Mouse (Mus musculus) cerebellum, adult (tissue): ENCODE data around the gene Kank2.
A peak's percentile ranks its signal among the peaks of the same experiment; 100 is the strongest.
"Not testable (repeated sequence)": the region's sequence is repeated elsewhere in the genome, so short reads cannot be mapped to it uniquely, and the experiment has no call there.

Experiments used
- ATAC-seq: cut with Nextera tagmentation; 2 replicates; pipeline ENCODE4 v1.9.2; 2017; ENCODE audit warnings: mild to moderate bottlenecking, moderate library complexity, mixed read lengths; ENCODE audit not compliant: insufficient number of reproducible peaks, low FRiP score, low TSS enrichment

The Kank2 gene

DNA sequence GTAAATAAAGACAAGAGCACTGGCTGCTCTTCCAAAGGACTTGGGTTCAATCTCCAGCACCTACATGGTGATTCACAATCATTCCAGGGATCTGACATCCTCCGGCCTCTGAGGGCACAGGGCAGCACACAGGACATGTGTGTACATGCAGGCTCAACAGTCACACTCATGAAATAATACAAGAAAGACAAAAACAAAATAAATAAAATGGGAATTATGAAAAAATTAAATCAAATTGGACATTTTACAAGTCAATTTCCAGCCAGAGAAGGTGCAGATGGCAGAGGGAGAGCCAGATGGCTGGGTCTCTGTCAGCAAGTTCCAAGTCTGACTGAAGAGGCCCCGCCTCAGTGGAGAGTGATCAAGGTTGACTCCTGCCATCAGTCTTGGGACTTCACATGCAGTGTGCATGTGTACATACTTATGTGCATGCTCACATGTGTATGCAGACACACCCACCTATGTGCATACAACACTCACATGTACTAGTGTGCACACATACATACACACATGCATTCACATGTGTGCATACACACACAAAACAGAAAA is 20.7 kb upstream of the Kank2 start:
- ATAC-seq: no peak

DNA sequence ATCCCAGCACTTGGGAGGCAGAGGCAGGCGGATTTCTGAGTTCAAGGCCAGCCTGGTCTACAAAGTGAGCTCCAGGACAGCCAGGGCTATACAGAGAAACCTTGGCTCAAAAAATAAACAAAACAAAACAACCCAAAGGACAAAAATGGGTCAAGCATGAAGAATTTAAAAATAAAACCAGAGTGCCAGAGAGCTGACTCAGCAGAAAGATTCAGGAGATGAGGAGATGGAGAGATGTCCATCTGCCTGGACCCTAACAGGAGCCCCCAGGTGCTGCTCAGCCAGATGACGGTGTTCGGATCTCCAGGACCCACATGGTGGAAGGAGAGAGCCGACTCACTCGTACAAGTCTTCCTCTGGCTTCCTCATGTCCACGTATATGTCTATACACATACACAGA is 20.0 kb upstream of the Kank2 start:
- no peak for ATAC-seq

DNA sequence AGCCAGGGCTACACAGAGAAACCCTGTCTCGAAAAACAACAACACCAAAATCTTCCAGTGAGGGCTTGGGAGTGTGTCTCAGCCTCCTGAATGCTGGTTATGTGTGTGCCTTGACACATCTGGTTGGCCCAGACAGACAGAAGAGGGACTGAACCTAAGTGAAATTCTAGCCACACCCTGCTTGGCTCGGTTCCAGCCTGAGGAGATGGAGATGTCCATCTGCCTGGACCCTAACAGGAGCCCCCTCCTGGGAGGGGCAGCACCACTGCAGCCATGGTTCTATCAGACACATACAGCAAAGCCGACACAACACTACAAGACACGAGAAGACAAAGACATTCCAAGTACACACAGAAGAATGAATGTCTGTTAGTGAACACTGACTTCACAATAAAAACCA is 19.6 kb upstream of the Kank2 start:
- ATAC-seq: no peak

DNA sequence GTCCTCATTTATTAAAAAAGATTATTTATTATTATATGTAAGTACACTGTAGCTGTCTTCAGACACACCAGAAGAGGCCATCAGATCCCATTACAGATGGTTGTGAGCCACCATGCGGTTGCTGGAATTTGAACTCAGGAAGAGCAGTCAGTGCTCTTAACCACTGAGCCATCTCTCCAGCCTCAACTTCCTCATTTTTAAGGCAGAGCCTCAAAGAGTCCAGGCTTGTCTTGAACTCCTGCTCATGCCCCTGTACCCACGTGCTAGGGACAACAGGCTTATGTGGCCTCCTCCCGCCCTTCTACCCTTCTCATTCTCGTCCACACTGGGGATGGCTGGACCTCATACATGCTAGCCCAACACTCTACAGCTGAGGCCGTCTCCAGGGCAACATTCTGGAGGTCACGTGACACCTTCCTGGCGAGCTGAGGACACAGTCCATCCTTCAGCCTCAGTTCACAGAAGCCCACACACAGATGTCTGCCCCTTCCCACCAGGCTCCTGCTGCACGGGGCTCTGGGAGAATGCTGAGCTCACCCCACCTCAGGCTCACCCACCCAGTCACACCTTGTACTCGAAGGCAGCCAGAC is 18.3 kb upstream of the Kank2 start:
- no peak for ATAC-seq

DNA sequence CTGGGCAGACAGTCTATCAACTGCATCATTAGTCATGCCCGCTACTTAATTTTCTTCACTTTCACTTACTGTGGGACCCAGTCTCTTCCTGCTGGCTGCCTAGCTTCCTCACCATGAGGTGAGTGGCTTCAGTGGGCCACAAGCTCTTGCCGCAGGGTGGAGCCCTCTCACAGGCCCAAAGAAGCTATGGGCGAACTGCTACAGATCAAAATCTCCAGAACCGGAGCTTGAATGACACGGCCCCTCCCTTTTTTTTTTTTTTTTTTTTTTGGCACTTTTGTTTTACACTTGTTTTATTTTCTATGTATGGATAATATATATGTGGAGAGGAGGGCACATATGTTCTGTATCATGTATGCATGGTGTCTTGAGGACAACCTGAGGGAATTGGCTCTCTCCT is 12.6 kb upstream of the Kank2 start:
- ATAC-seq: no peak

DNA sequence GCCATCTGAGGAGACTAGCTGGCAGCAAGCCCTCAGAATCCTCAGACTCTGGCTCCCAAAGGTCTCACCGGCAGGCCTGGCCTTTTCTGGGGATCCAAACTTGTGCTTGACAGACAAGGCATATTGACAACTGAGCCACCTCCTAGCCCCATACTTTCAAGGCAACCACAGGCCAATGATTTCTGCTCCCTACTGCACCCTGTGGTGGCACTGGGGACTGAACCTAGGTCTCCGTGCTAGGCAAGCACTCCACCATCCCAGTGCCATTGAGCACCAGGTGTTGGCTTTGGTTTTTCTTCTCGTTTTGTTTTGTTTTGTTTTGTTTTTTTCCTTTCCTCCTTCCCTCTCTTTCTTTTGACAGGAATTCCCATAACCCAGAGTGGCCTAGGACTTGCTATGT is 10.0 kb upstream of the Kank2 start:
- ATAC-seq: no peak

DNA sequence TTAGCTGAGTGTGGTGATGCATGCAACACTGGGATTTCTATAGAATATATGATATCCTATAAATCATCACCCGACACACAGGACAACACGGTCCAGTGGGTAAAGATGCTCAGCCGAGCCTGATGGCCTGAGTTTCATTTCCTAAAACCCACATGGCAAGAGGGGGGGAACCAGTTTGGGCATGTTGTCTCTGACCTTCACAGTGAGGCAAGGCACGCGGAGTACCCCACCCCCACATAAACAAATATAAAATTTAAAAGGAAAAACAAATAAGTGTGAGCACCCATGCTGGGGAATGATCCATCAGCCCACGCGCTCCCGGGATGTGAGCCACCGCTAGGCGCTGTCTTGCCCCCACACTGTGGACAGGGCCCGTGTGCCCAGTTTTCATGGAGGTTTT is 8.4 kb upstream of the Kank2 start:
- ATAC-seq: no peak

DNA sequence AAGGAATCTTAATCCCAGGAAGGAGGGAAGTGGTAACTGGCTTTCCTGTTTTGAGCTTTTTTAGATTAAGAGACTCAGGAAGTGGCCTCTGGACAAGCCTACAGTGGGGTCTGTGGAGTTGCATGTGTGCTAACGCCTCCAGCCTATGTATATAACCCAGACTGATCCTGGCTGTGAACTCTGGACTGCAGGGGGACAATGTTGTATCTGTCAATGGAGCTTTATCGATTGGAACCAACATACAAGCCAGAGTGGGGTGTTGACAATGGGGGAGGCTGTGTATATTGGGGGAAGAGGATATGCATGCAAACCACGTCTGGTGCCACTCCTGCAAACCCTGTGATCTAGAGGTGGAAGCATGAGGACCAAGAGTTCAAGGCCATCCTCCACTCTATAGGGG is 7.8 kb upstream of the Kank2 start:
- no peak for ATAC-seq

DNA sequence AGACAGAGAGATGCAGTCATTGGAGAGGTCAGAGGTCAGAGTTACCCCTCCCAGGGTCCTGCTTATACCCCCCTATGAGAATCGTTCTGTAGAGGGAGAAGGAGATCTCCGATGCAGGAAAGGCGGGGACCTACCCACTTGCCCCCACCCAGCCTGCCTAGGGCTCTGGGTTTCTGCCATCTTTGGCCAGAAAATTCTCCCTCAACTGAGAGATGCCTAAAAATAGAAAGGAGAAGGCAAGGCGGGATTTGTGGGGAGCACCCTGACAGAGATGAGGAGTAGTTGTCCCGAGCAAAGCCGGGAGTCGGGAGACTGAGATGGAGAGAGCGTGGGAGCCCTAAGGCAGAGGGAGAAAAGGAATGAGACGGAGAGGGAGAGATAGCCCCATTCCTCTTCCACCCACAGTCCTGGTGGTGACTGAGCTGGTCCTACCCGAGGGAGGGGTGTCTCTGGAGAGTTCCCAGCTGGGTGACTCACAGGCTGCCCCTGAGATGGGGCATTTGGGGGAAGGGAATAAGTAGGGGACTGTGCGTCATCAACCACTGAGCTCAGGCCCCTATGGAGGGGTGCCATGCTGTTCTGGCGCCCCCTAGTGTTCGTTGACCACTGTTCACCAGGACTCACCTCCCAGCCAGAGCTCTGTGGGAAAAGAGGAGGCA is 5.6 kb upstream of the Kank2 start:
- ATAC-seq: peak; percentile 82

DNA sequence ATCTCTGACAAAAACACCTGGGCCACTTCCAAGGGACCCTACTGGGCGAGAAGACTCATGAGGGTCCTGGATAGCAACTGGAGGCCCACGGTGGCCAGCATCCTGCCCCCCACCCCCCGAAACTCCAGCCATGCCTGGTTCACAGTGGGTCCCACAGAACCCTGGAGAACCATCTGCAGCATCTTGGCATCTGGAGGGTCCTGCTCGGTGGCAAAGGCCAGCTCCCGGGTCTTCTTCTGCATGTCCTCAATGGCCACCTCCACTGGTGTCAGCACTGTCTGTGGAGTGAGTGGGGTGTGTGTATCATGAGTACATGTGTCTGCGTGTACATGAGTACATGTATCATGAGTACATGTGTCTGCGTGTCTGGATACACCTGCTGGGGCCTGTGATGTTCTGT is 3.0 kb upstream of the Kank2 start:
- no peak for ATAC-seq

DNA sequence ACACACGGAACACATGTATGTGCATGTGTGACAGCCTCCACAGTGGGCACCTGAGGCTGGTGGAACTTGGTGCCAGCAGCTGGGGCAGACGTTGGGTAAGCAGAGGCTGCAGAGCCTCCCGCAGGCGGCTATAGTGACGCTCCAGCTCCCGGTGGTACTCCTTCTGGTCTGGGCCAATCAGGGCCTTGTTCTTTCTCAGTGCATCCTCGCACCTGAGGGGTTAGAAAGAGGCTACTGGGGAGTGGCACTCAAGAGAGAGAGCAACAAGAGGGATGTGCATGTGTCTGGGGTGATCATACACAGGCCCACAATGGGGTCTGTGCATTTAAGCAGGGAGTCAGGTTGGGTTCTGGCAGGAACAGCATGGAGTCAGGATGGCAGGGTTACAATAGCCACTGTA is 2.6 kb upstream of the Kank2 start:
- ATAC-seq: no peak

DNA sequence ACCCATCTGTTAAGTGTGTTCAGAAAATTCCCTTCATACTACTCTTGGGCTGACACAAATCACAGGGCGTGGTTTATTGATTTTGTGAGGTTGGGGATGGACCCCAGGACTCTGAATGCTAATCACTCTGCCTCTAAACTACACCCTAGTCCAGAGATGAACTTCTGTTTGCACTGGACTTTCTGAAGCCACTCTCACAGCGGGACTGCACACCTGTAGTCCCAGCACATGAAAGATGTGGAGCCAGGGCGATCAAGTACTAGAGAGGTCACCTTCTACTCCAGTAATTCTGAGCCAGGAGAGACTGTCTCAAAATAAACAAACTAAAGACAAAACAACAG is 436 bp upstream of the Kank2 start:
- ATAC-seq: no peak

DNA sequence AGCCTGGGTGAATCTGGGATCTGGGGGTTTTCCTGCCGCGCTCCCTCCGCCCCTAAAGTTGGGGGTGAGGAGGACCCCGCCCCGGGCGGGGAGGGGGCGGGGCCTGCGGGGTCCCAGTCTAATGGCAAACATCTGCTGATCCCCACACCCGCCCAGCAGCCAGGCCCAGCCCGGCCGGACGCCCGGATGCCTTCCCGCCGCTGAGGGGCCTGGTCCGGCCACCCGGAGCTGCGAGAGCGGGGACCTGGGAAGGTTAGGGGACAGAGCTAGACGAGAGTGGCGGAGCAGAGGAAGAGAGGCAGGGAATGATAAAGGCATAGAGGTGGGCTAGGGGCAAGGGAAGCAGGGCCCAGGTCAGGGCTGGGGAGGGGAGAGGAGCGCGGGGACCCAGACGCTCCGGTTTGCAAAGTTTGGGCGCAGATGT is 611 bp downstream of the Kank2 start:
- ATAC-seq: no peak

DNA sequence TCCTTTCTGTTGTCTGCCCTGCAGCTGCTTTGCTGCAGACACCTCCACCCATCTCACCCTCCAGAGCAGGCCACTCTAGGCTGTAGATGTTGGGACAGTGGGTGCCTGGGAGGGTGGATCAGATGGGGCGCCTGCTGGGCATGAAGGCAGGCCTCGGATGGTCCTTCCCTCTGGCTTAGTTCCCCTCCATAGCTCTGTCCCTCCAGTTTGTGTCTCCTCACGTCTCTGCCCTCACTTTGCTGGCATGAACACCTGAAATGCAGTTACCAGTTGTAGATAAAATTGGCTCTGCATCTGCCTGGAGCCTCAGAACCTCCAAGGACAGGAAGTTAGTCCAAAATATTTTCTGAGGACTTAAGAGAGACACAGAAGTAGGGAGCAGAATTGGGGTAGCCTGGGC is 1.6 kb downstream of the Kank2 start:
- ATAC-seq: no peak

DNA sequence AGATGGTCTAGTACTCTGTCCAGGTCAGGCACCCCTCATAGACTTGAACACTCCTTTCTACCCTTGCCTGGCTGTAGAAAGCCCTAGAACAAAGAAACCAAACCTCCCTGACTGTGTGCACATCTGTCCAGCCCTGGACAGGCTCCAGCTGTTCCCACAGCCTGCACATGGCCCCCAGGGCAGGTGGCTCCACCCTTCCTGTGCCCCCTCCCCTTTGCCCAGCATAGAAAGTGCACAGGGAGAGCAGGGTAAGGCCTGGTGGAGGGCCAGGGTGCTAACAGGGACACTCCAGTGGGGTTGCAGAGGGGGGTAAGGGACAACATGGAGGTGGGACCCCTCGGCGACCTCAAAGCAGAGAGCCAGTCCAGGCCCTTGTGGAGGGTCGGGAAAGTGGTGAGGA is 2.3 kb downstream of the Kank2 start:
- ATAC-seq: no peak

DNA sequence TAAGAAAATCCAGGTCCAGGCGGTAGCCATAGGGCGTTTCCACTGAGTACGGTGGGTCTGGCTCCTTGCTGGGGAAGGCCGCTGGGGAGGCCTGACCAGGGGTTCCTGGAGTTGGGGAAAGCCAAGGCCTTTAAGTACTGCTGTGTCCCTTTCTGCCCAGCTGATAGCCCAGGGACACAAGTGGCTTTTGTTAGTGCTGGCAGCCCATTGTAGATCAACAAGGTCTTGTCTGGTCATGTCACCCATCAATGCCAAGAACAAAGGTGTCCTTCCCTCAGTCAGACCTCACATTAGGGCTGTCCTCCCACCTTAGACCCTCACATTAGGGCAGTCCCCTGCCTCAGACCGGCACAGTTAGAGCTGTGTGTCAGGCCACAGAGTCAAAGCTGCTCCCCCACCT is 3.0 kb downstream of the Kank2 start:
- ATAC-seq: no peak

DNA sequence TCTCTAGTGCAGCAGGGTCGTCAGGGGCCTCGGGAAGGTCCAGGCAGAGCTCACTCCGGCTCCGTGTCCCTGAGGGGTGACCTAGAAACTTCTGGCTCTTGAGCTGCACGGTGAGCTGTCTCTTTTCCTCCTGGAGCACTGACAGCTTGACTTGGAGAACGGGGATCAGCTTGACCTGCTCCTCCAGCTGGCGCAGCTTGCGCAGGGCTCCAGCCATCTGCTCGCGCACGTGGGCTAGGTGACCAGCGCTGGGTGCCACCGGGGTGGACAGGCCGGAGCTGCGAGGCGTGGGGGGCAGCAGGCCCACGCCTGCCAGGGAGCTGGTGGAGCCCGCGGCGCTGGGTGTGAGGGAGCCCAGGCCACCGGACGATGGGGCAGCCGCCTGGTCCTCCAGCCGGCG is 3.6 kb downstream of the Kank2 start:
- ATAC-seq: peak; percentile 57

DNA sequence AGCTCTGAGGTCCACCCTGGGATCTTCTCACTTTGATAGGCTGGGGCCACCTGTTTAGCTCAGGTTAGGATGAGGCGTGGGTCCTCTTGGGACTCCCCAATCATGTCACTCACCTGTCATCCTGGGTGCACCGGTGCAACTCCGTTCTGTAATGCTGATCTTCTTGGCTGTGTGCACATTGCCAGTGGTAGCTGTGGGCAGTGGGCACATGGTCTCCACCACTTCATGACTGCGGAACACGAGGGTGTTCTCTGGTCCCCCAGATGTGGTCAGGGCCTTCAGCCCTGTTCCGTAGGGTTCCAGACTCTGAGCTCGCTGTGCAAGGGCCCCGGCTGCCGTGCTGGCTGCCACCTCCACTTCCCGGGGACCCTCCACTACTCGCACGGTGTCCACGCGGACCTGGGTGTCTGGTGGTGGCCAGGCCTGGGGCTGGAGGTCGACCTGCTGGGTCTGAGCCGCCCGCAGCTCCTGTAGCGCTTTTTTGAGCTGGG is 4.2 kb downstream of the Kank2 start:
- ATAC-seq: no peak

DNA sequence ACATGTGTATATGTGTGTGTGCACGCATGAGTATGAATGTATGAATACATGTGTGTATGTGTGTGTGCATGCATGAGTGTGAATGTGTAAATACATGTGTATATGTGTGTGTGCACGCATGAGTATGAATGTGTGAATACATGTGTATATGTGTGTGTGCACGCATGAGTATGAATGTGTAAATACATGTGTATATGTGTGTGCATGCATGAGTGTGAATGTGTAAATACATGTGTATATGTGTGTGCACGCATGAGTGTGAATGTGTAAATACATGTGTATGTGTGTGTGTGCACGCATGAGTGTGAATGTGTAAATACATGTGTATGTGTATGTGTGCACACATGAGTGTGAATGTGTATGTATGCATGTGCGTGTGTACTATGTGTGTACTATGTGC is 5.0 kb downstream of the Kank2 start:
- ATAC-seq: not testable (repeated sequence)

DNA sequence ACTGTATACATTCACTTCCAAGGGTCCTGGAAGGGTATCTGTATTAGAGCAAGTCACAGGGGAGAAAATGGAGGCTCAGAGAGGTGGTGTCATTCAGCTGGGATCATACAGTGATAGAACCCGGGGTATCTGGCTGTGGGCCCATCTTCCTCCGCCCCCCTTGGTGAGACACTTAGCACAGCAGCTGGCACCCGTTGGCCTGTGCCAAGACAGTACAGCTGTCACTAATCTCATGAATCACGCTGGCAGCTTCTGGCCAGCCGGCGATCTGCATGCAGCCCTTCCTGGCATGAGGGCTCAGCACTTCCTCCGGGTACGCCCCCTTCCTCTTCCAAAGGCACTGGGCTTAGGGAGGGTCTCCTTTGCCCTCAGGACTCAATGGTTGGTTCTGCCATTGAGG is 5.9 kb downstream of the Kank2 start:
- no peak for ATAC-seq

DNA sequence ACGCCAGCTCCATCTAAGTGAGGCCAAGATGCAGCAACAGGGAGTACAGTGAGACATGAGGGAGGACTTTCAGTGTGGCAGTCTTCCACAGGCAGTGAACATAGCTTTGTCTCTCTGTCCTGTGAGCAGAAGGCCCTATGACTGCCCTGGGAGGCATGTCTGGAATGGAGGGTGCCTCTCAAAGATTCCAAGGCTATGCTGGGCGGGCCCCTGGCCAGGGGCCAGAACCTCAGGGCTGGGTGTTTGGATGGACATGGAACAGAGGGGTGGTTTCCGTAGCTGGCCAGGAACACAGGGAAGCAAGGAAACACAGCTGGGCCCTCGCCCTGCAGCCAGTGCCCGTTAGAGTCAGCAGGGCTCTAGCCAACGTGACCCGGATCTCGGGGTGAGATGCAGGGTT is 6.7 kb downstream of the Kank2 start:
- ATAC-seq: no peak

DNA sequence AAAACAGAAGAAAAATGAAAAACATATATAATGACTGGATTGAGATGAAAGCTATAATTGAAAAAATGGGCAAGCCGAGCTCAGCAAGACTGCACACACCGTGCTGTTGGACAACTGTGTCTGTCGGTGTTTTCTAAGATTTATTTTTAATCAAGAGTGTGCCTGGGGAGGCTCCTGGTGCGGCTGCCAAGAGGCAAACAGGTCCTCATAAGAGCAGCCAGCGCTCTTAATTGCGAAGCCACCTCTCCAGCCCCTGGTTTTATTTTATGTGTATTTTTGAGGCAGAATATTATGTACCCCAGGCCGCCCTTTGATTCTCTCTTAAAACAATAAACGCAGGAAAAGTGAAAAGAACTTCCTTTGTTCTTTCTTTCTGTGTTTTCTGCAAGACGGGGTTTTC is 10.3 kb downstream of the Kank2 start:
- no peak for ATAC-seq
